Mouse (Mus musculus) urinary bladder, postnatal 10 days (tissue): Measurements from ENCODE around the gene Tbc1d9b.

Experiments used
- DNase-seq: peaks from one replicate; pipeline ENCODE4 v3.0.0; 2022; ENCODE audit warnings: low spot score

Tbc1d9b gene

GRCm38 (mm10) chr11:50176351-50176750 lies 45.2 kb downstream of the Tbc1d9b start:
- no peak for DNase-seq

- DNase-seq, result no peak
Measured at GRCm38 (mm10) chr11:50177111-50177510, 45.9 kb downstream of the Tbc1d9b start.

DNA sequence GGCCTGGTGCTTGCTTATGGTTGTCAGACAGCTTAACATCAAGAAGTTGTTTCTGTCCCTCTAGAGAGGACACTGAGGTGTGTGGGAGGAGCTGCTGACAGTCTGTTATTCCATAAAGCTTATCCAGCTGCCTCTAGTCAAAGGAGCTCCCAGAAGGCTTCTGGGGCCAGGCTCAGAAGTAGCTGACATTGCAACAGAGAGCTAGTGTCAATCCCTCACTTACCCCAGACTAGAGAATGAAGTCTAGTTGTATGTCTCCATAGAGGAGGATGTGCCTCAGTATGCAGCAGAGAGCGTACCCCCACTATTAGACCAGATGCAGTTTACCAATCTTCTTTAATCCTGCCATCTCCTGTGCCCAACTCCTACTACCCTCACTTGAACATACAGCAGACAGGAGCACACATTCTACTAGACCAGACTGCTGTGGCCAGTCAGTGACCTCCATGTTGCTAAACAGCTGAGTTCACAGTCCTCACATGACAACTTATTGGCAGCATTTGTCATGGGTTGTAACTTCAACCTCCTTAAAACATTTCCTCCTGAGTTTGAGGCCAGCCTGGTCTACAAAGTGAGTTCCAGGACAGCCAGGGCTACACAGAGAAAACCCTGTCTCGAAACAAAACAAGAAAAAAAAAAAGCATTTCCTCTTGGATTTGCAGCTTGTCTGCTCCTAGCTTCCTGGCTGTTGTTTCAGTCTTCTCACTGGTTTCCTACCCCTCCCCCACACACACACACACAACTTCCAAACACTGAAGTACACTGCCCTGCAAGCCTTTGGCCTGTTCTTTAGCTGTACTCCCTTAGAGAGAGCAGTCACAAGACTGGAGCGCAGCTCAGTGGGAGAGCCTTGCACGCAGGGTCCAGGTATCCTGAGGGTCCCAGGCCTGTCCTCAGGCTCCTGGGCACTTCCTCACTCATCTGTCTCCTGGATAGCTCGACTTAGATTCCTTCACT lies 47.6 kb downstream of the Tbc1d9b start:
- DNase-seq, result no peak

DNA sequence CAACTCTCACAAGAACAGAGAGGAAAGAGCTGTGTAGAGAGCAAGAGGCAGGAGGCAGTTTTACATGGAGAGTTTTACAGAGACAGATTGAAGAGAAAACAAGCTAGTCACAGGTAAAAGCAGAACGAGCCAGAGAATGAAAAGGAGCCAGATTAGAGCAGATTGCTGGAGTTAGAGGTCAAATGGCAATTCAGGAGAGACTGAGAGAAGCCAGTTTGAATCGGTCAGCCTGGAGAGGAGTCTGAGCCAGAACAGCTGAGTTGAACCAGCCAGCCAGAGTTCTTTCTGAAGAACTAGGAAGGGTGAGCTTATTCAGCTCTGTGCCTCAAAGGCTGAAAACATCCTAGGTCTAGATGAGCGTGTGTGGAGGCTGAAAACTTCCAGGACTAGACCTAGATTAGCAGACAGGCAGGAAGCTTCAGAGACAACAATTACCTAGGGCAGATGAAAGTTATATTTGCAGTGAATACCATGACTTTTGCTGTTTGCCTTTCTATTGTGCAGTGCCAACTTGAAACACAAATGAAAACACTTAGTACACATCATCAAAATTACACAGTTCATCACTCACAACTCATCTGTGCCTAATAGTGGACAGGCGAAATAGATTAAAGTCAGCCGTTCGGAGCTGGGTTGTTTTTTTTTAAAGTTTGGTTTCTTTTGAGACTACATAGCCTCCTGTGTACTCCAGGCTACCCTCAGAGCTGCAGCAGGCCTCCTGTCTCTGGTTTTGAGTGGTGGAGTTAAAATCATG lies 49.5 kb downstream of the Tbc1d9b start:
- no peak for DNase-seq

DNA sequence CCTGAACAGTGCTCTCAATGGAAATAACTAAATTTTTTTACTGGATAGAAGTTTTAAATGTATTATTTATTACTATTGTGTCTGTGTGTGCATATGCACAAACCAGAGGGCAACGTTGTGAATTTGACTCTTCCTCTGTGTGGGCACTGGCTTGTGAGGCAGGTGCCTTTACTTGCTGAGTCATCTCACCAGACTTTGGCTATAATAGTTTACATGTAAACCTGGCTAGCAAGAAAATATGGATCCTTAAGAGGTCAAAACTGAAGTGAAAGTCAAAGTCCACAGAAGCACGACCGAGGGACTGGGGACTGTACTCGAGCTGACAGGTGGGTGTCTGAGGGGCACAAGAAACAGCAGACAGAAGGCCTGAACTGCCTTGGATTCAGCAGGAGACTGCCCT lies 51.5 kb downstream of the Tbc1d9b start:
- DNase-seq, result no peak

- DNase-seq, result no peak
Measured at GRCm38 (mm10) chr11:50184788-50185187, 53.6 kb downstream of the Tbc1d9b start.

DNA sequence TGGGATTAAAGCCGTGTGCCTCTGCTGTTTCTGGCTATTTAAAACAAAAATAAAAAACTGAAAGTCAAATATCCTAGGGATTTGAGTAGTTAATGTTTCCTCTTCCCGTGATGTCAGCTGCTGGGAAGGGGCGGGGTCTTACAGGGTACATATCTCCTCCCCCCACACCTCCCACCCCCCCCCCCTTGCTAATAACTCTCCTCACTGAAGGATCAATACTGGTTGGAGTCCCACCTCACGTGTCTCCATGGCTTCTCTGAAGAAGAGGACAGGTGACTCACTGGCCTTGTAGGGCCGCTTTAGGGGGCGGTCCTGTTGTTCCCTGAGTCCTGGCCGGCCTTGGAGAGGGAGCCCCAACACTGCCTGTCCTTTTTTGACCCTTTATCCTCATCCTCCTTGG lies 57.5 kb downstream of the Tbc1d9b start:
- no peak for DNase-seq

DNA sequence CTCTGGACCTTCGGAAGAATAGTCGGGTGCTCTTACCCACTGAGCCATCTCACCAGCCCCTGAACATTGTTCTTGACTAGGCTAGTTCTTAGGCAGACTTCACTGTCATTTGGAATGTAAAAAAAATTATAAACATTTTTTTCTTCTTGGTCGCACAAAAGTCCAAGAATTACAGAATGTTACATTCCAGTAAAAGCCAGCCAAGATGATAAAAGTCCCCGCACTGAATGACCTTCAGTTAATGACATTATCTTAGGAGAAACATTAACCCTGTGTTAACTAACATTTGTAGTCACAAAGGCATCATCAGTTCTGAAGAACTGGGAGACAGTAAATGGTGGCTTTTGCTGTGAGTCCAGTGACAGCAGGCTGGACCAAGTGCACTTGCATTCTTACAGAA lies 59.2 kb downstream of the Tbc1d9b start:
- DNase-seq, result no peak

- DNase-seq, result no peak
Measured at GRCm38 (mm10) chr11:50192278-50192677, 61.1 kb downstream of the Tbc1d9b start.

DNA sequence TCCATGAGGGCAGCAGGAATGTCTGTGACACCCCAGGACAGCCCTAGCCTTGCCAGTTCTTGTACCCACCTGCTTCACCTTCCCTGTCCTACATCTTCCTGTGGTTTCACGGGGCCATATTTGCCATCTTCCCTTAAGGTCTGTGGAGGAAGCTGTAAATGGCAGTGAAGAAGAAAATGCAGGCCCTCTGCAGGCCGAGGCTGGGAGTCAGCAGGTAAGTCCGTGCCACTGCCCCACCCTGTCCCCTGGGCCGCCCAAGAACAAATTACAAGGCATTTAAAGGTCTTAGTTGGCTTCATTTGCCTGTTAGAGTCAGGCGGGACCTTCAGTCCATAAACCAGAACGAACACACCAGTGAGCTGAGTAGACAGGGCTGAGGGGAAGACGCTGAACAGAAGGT lies 62.9 kb downstream of the Tbc1d9b start:
- DNase-seq, result no peak

DNA sequence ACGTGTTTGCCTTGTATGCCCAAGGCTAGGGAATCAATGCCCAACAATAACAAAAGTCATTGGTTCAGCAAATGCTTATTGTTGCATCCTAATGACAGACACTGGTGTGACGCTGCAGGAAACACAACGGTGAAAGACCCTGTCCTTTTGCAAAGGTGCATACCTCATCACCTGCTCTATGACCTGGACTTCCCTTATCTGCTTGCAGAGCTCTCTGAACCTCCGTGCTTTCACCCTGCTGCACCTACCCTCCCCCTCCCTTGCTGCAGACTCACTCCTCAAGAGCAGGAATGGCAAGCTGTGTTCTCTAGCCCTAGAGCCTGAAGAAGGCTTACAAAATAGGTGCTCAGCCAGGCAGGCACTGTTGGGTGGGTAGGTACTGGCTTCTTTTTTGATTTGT lies 63.6 kb downstream of the Tbc1d9b start:
- DNase-seq, result no peak

DNA sequence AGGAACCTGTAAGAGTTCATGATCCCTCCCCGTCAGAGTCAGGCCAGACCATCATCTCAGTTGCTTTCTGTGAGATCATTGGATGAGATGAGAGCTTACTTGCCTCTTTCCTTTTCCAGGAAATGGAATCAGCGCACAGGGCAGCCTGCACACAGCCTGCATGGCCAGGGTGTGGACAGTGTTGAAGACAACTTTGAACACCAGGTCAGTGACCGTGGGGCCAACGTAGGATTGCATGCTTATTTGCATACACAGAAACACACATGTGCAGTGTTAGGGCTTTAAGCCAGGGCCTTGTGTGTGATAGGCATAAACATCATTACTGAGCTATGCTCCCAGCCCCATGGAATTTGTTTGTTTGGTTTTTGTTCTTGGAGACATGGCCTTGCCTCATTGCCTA lies 66.3 kb downstream of the Tbc1d9b start:
- no peak for DNase-seq

GRCm38 (mm10) chr11:50198219-50198846 lies 67.1 kb downstream of the Tbc1d9b start:
- DNase-seq, result no peak

DNA sequence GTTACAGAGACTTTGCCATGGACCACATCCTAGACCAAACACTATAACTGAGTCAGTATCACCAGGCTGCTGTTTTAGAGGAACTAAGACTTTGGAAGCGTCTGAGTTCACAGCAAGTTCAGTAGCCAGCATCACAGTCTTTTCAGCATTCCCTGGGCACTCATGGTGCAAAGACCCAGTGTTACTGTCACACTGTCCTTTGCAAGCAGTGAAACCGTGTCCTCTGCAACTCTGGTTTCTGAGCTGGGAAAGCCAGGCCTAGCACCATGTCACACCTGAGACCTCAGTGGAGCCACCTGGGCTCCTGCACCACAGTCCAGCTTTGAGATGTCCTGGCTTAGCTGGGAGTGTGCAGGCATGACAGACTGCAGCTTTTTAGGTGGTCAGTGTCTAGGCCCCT lies 67.7 kb downstream of the Tbc1d9b start:
- no peak for DNase-seq

DNA sequence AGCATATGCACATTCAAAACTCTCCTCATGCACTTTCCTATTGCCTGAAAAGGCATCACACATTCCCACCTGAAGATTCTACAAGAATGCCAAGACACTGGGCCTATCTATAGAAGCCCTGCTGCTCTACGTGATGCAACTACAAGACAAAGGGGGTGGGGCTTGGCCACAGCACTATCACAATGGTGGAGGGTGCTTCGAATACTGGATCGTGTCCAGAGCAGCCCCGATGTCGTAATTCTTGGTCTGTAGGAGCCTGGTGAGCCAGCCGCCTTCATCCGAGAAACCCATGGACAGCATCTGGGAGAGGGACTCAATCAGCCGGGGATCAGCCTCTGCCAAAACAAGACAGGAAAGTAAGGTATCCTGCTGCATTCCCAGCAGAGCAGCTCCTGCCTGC lies 69.4 kb downstream of the Tbc1d9b start:
- DNase-seq, result no peak

- DNase-seq, result no peak
Measured at GRCm38 (mm10) chr11:50201590-50201989, 70.4 kb downstream of the Tbc1d9b start.

DNA sequence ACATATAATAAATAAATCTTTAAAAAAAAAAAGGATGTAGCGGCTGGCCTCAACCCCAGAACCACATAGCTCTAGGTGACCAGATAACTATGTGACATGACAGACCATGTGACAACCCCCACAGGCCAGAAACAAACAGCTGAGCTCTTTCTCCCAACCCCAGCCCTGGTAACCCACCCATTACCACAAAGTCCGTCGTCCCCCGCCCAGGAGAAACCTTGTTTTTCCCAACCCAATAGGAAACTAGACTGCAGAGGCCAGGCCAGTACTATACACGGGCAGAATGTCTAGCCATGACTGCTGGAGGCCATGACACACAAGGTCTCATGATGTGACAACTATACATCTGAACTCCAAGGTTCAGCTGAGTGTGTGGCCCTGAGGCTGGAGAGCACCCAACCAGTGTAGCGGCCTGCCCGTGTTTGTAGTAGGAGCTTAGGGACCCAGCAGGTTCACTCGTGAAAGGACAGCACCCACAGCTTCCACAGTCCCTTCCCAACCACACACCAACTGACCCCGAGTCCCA lies 72.2 kb downstream of the Tbc1d9b start:
- no peak for DNase-seq

GRCm38 (mm10) chr11:50205434-50205833 lies 74.2 kb downstream of the Tbc1d9b start:
- DNase-seq, result no peak

GRCm38 (mm10) chr11:50206037-50206436 lies 74.8 kb downstream of the Tbc1d9b start:
- no peak for DNase-seq

GRCm38 (mm10) chr11:50207344-50207743 lies 76.1 kb downstream of the Tbc1d9b start:
- no peak for DNase-seq

GRCm38 (mm10) chr11:50208039-50208438 lies 76.8 kb downstream of the Tbc1d9b start:
- no peak for DNase-seq

- DNase-seq, result peak; percentile 71
Measured at GRCm38 (mm10) chr11:50210101-50210504, 78.9 kb downstream of the Tbc1d9b start.
